Mouse (Mus musculus) MEL (cell line): ENCODE results near the gene Fam50a. TPM values are rescaled to one million over a fixed set of nuclear protein-coding genes. Genes with fewer than 3 reads are reported as not detected.

Experiments used
- DNase-seq: peaks from one replicate; pipeline ENCODE4 v3.0.0; 2011; ENCODE audit warnings: low read depth, low spot score
- H3K27ac ChIP-seq: 2 replicates; pipeline ENCODE4 v1.5.1; 2012; ENCODE audit warnings: low read depth, mild to moderate bottlenecking, control low read depth, low read length, moderate library complexity; ENCODE audit not compliant: control insufficient read depth
- H3K27me3 ChIP-seq, 2 experiments: fragments of 150-350 bp in 1 of 2; sonication (generic) in 1 of 2; 2 replicates each; pipeline ENCODE4 v1.6.1; 2012; ENCODE audit warnings: low read length in 2 of 2, mild to moderate bottlenecking in 2 of 2, improper control_type of control experiment in 1 of 2, moderate library complexity in 1 of 2; ENCODE audit not compliant: insufficient read depth in 2 of 2, control insufficient read depth in 1 of 2
- H3K36me3 ChIP-seq, 2 experiments: 2 replicates each; pipeline ENCODE4 v1.6.1; 2012 to 2014; ENCODE audit warnings: low read length in 2 of 2, improper control_type of control experiment in 1 of 2, inconsistent platforms in 1 of 2, mild to moderate bottlenecking in 1 of 2; ENCODE audit not compliant: insufficient read depth in 2 of 2, control insufficient read depth in 1 of 2
- H3K4me1 ChIP-seq, 2 experiments: fragments of 150-350 bp in 1 of 2; sonication (generic) in 1 of 2; 2 replicates each; pipeline ENCODE4 v1.6.1; 2012; ENCODE audit warnings: low read length in 2 of 2, improper control_type of control experiment in 1 of 2, mild to moderate bottlenecking in 1 of 2; ENCODE audit not compliant: insufficient read depth in 2 of 2, control insufficient read depth in 1 of 2
- H3K4me3 ChIP-seq, 2 experiments: fragments of 150-350 bp in 1 of 2; sonication (generic) in 1 of 2; 2 replicates each; pipeline ENCODE4 v1.5.1; 2012; ENCODE audit warnings: low read depth in 2 of 2, low read length in 2 of 2, mild to moderate bottlenecking in 2 of 2, moderate library complexity in 2 of 2, control low read depth in 1 of 2, improper control_type of control experiment in 1 of 2; ENCODE audit not compliant: control insufficient read depth in 1 of 2, insufficient read depth in 1 of 2
- H3K79me2 ChIP-seq: 2 replicates; pipeline ENCODE4 v1.6.1; 2012; ENCODE audit warnings: mild to moderate bottlenecking, low read length, moderate library complexity; ENCODE audit not compliant: control insufficient read depth, poor library complexity, insufficient read depth
- H3K9ac ChIP-seq: 2 replicates; pipeline ENCODE4 v1.6.1; 2012; ENCODE audit warnings: low read depth, mild to moderate bottlenecking, control low read depth, low read length, moderate library complexity; ENCODE audit not compliant: control insufficient read depth, poor library complexity, severe bottlenecking
- H3K9me3 ChIP-seq: fragments of 150-350 bp; sonication (generic); replicated peaks from 2 replicates; pipeline ENCODE4 v1.6.1; 2012; ENCODE audit warnings: mild to moderate bottlenecking, low read length, improper control_type of control experiment, moderate library complexity; ENCODE audit not compliant: insufficient read depth
- BHLHE40 ChIP-seq: IDR thresholded peaks from 2 replicates; pipeline ENCODE4 v1.6.1; 2012; ENCODE audit warnings: low read depth, mild to moderate bottlenecking, inconsistent platforms, low read length, improper control_type of control experiment, borderline replicate concordance
- CHD1 ChIP-seq: IDR thresholded peaks from 2 replicates; pipeline ENCODE4 v1.6.1; 2012; ENCODE audit warnings: low read depth, mild to moderate bottlenecking, inconsistent platforms, low read length, improper control_type of control experiment
- CHD2 ChIP-seq: IDR thresholded peaks from 2 replicates; pipeline ENCODE4 v1.6.1; 2011; ENCODE audit warnings: low read length, improper control_type of control experiment
- E2F4 ChIP-seq: IDR thresholded peaks from 2 replicates; pipeline ENCODE4 v1.6.1; 2011; ENCODE audit warnings: low read depth, low read length, improper control_type of control experiment, borderline replicate concordance
- ELF1 ChIP-seq: IDR thresholded peaks from 2 replicates; pipeline ENCODE4 v1.6.1; 2014; ENCODE audit warnings: low read depth, mild to moderate bottlenecking, inconsistent platforms, low read length, improper control_type of control experiment, moderate library complexity
- EP300 ChIP-seq, 2 experiments: IDR thresholded peaks; 2 replicates each; pipeline ENCODE4 v1.6.1; 2011; ENCODE audit warnings: improper control_type of control experiment in 2 of 2, low read length in 2 of 2, low read depth in 1 of 2, mild to moderate bottlenecking in 1 of 2
- ETS1 ChIP-seq: IDR thresholded peaks from 2 replicates; pipeline ENCODE4 v1.6.1; 2012; ENCODE audit warnings: low read depth, mild to moderate bottlenecking, inconsistent platforms, low read length, improper control_type of control experiment, moderate library complexity
- GABPA ChIP-seq: IDR thresholded peaks from 2 replicates; pipeline ENCODE4 v1.6.1; 2012; ENCODE audit warnings: low read depth, mild to moderate bottlenecking, inconsistent platforms, low read length, improper control_type of control experiment, moderate library complexity
- GATA1 ChIP-seq: IDR thresholded peaks from 2 replicates; pipeline ENCODE4 v1.6.1; 2011; ENCODE audit warnings: low read depth, low read length, improper control_type of control experiment
- HCFC1 ChIP-seq: IDR thresholded peaks from 2 replicates; pipeline ENCODE4 v1.6.1; 2012; ENCODE audit warnings: low read depth, mild to moderate bottlenecking, inconsistent platforms, low read length, improper control_type of control experiment, moderate library complexity
- JUND ChIP-seq: IDR thresholded peaks from 2 replicates; pipeline ENCODE4 v1.6.1; 2011; ENCODE audit warnings: low read depth, mild to moderate bottlenecking, improper control_type of control experiment, low read length
- KAT2A ChIP-seq: conservative IDR thresholded peaks from 2 replicates; pipeline ENCODE4 v1.6.1; 2012; ENCODE audit warnings: low read depth, low read length, improper control_type of control experiment, inconsistent platforms
- MAFK ChIP-seq: IDR thresholded peaks from 2 replicates; pipeline ENCODE4 v1.6.1; 2011; ENCODE audit warnings: low read depth, mild to moderate bottlenecking, low read length, improper control_type of control experiment, borderline replicate concordance
- MAX ChIP-seq: IDR thresholded peaks from 2 replicates; pipeline ENCODE4 v1.6.1; 2011; ENCODE audit warnings: low read length, improper control_type of control experiment
- MAZ ChIP-seq: IDR thresholded peaks from 2 replicates; pipeline ENCODE4 v1.6.1; 2012; ENCODE audit warnings: low read depth, mild to moderate bottlenecking, inconsistent platforms, low read length, improper control_type of control experiment
- MEF2A ChIP-seq: IDR thresholded peaks from 2 replicates; pipeline ENCODE4 v1.6.1; 2014; ENCODE audit warnings: low read depth, mild to moderate bottlenecking, inconsistent platforms, low read length, improper control_type of control experiment; ENCODE audit not compliant: poor library complexity, insufficient replicate concordance, severe bottlenecking; ENCODE audit errors: extremely low read depth
- MYC ChIP-seq: IDR thresholded peaks from 2 replicates; pipeline ENCODE4 v1.6.1; 2011; ENCODE audit warnings: low read depth, mild to moderate bottlenecking, low read length, improper control_type of control experiment, moderate library complexity
- NELFE ChIP-seq: IDR thresholded peaks from 2 replicates; pipeline ENCODE4 v1.6.1; 2011; ENCODE audit warnings: low read depth, low read length, improper control_type of control experiment
- NRF1 ChIP-seq: IDR thresholded peaks from 2 replicates; pipeline ENCODE4 v1.6.1; 2014; ENCODE audit warnings: low read depth, mild to moderate bottlenecking, inconsistent platforms, low read length, improper control_type of control experiment, moderate library complexity; ENCODE audit not compliant: poor library complexity, insufficient read depth, severe bottlenecking
- POLR2AphosphoS2 ChIP-seq: IDR thresholded peaks from 2 replicates; pipeline ENCODE4 v1.6.1; 2011; ENCODE audit warnings: low read length, improper control_type of control experiment
- POLR2AphosphoS5 ChIP-seq: IDR thresholded peaks from 2 replicates; pipeline ENCODE4 v1.6.1; 2012; ENCODE audit warnings: low read depth, borderline replicate concordance, mild to moderate bottlenecking, inconsistent platforms, low read length, moderate library complexity, mixed read lengths
- RAD21 ChIP-seq: IDR thresholded peaks from 2 replicates; pipeline ENCODE4 v1.6.1; 2011; ENCODE audit warnings: mild to moderate bottlenecking, low read depth, low read length, improper control_type of control experiment
- RCOR1 ChIP-seq: IDR thresholded peaks from 2 replicates; pipeline ENCODE4 v1.6.1; 2012; ENCODE audit warnings: low read depth, mild to moderate bottlenecking, inconsistent platforms, low read length, improper control_type of control experiment
- SIN3A ChIP-seq: IDR thresholded peaks from 2 replicates; pipeline ENCODE4 v1.6.1; 2012; ENCODE audit warnings: low read length, improper control_type of control experiment, inconsistent platforms
- SMC3 ChIP-seq: IDR thresholded peaks from 2 replicates; pipeline ENCODE4 v1.6.1; 2011; ENCODE audit warnings: low read depth, low read length, improper control_type of control experiment
- TAL1 ChIP-seq: IDR thresholded peaks from 2 replicates; pipeline ENCODE4 v1.6.1; 2012; ENCODE audit warnings: mild to moderate bottlenecking, inconsistent platforms, low read length, moderate library complexity, mixed read lengths
- TBP ChIP-seq: IDR thresholded peaks from 2 replicates; pipeline ENCODE4 v1.8.0; 2011; ENCODE audit warnings: low read depth, low read length, improper control_type of control experiment
- TCF12 ChIP-seq: IDR thresholded peaks from 2 replicates; pipeline ENCODE4 v1.6.1; 2014; ENCODE audit warnings: low read depth, mild to moderate bottlenecking, inconsistent platforms, low read length, improper control_type of control experiment, moderate library complexity
- UBTF ChIP-seq: IDR thresholded peaks from 2 replicates; pipeline ENCODE4 v1.6.1; 2012; ENCODE audit warnings: low read depth, mild to moderate bottlenecking, inconsistent platforms, low read length, improper control_type of control experiment, moderate library complexity, borderline replicate concordance; ENCODE audit not compliant: insufficient read depth
- USF1 ChIP-seq: IDR thresholded peaks from 2 replicates; pipeline ENCODE4 v1.6.1; 2014; ENCODE audit warnings: low read depth, mild to moderate bottlenecking, inconsistent platforms, low read length, improper control_type of control experiment, moderate library complexity
- USF2 ChIP-seq, 2 experiments: IDR thresholded peaks; 2 replicates each; pipeline ENCODE4 v1.6.1; 2011 to 2012; ENCODE audit warnings: improper control_type of control experiment in 2 of 2, low read length in 2 of 2, borderline replicate concordance in 1 of 2, inconsistent platforms in 1 of 2, low read depth in 1 of 2, mild to moderate bottlenecking in 1 of 2; ENCODE audit not compliant: insufficient read depth in 1 of 2
- ZKSCAN1 ChIP-seq: IDR thresholded peaks from 2 replicates; pipeline ENCODE4 v1.6.1; 2012; ENCODE audit warnings: low read depth, mild to moderate bottlenecking, inconsistent platforms, low read length, improper control_type of control experiment, moderate library complexity
- ZMIZ1 ChIP-seq: IDR thresholded peaks from 2 replicates; pipeline ENCODE4 v1.6.1; 2012; ENCODE audit warnings: low read depth, mild to moderate bottlenecking, inconsistent platforms, low read length, improper control_type of control experiment, moderate library complexity
- ZNF384 ChIP-seq: IDR thresholded peaks from 2 replicates; pipeline ENCODE4 v1.6.1; 2012; ENCODE audit warnings: low read depth, mild to moderate bottlenecking, inconsistent platforms, low read length, improper control_type of control experiment
- polyA plus RNA-seq, 2 experiments: library from polyadenylated mRNA; stranded (reverse) in 1 of 2; unstranded in 1 of 2; fragments of >175 nt in 1 of 2; fragments of >200 nt in 1 of 2; gene quantifications; 2 replicates each; pipeline versions ENCODE4 v1.2.1 to v1.2.4; 2012; ENCODE audit warnings: low replicate concordance in 2 of 2, low read depth in 1 of 2; ENCODE audit not compliant: insufficient read length in 2 of 2, insufficient read depth in 1 of 2, missing spikeins in 1 of 2
- total RNA-seq: library from RNA; depleted of rRNA; stranded (reverse); fragments of 300-350 nt; gene quantifications from 2 replicates; pipeline ENCODE4 v1.2.3, GENCODE M21; 2012

Gene Fam50a
- total and polyA plus RNA-seq, 3 experiments: 46.3 to 107 (median 64.8) TPM

- DNase-seq: peak; percentile 63
- Histone ChIP-seq H3K27ac (peak overlapping the region; percentile 2), H3K4me3 (0 out of 4 replicates have a peak overlapping the region, but pooled peaks of 1 of the 2 experiments have one; percentile 19), H3K9ac (peak overlapping the region; percentile 43), H3K79me2 (peaks cover 19% of the 10 kb centered on the region), H3K4me1 (peaks cover 0 to 10% of the 10 kb centered on the region in 2 experiments; a peak in 3 of 4 replicates), H3K9me3 (no peaks in the 10 kb centered on the region), H3K36me3 (peaks cover 0 to 13% of the 10 kb centered on the region in 2 experiments; a peak in 2 of 4 replicates), H3K27me3 (no peaks in the 10 kb centered on the region)
- TF ChIP-seq BHLHE40: no peak; the same call in 1 of the 2 replicates
- no peak for TF ChIP-seq MAX
- no peak; the same call in 1 of the 2 replicates for TF ChIP-seq SMC3
- TF ChIP-seq POLR2AphosphoS2: peak; percentile 100
- TF ChIP-seq CHD2: peak; percentile 37; the same call in 1 of the 2 replicates
- no peak for TF ChIP-seq RAD21
- no peak for TF ChIP-seq ETS1
- TF ChIP-seq MEF2A: no peak
- TF ChIP-seq RCOR1: no peak
- TF ChIP-seq MAFK: 0 out of 2 replicates have a peak, but pooled peaks have one; percentile 39
- TF ChIP-seq HCFC1: no peak
- TF ChIP-seq ZKSCAN1: no peak
- TF ChIP-seq USF2 (IDR thresholded peaks at IDR 0.05; ENCODE audit: borderline replicate concordance in 1 of 2, insufficient read depth in 1 of 2, low read depth in 1 of 2, low read length in 2 of 2): no peak
- no peak for TF ChIP-seq USF1
- TF ChIP-seq JUND: no peak
- TF ChIP-seq SIN3A: no peak
- TF ChIP-seq NRF1: no peak
- TF ChIP-seq TAL1: no peak
- no peak for TF ChIP-seq KAT2A
- no peak for TF ChIP-seq EP300 (IDR thresholded peaks at IDR 0.05; ENCODE audit: low read depth in 1 of 2, low read length in 2 of 2)
- TF ChIP-seq UBTF: no peak
- no peak for TF ChIP-seq MYC
- TF ChIP-seq ZMIZ1: peak; percentile 85; the same call in 1 of the 2 replicates
- no peak for TF ChIP-seq POLR2AphosphoS5
- no peak for TF ChIP-seq CHD1
- TF ChIP-seq GATA1: no peak
- TF ChIP-seq TCF12: no peak; the same call in 1 of the 2 replicates
- no peak for TF ChIP-seq ELF1
- no peak for TF ChIP-seq ZNF384
- TF ChIP-seq E2F4: 0 out of 2 replicates have a peak, but pooled peaks have one; percentile 66
- TF ChIP-seq NELFE: peak; percentile 14; the same call in 1 of the 2 replicates
- no peak for TF ChIP-seq TBP
- TF ChIP-seq GABPA: no peak
- TF ChIP-seq MAZ: no peak
Observed at GRCm38 (mm10) chrX:74273422-74274322, 39.2 kb upstream of the Fam50a start.
